12 mouse cellular contexts compared by ENCODE assay signal in genomic region chr8:107821522-107821921, GRCm38 (mm10).
DNase-seq lines count a peak whose midpoint lies in the region; ATAC-seq and TF ChIP-seq lines count a peak whose summit lies in the region.
"Had no signal": no experiment of that assay in that cellular context is flagged by ENCODE, and none has a peak within 500 bp of the region (broad histone marks: within the 10 kb centered on the region; RNA-seq: fewer than 3 reads in every experiment).

No protein-coding gene starts in this region.

- H3K9me3 ChIP-seq in hindbrain, embryonic 11.5 days (ENCODE audit: control insufficient read depth, low read length), result no peaks in the 10 kb centered on the region
- no peaks in the 10 kb centered on the region for H3K9me3 ChIP-seq in hindbrain, postnatal 0 days (ENCODE audit: low read length)
- H3K9me3 ChIP-seq in embryonic facial prominence, embryonic 10.5 days, result no peaks in the 10 kb centered on the region
- H3K9me3 ChIP-seq in limb, embryonic 12.5 days, result no peaks in the 10 kb centered on the region
- no peaks in the 10 kb centered on the region for H3K9me3 ChIP-seq in midbrain, embryonic 13.5 days
- H3K9me3 ChIP-seq: limb, embryonic 15.5 days had no signal

- no peak for TF ChIP-seq CTCF in hindbrain, postnatal 0 days (IDR thresholded peaks at IDR 0.05; ENCODE audit: low read depth)

- no peaks in the 10 kb centered on the region; the same call in 1 of the 2 replicates for H3K27me3 ChIP-seq in hindbrain, embryonic 11.5 days (ENCODE audit: control insufficient read depth, insufficient read depth, low read length)
- no peaks in the 10 kb centered on the region; the same call in 1 of the 2 replicates for H3K27me3 ChIP-seq in hindbrain, postnatal 0 days (ENCODE audit: insufficient read depth, low read length)
- no peaks in the 10 kb centered on the region; the same call in 1 of the 2 replicates for H3K27me3 ChIP-seq in embryonic facial prominence, embryonic 10.5 days (replicated peaks; ENCODE audit: low read depth, poor library complexity, severe bottlenecking)
- H3K27me3 ChIP-seq in limb, embryonic 12.5 days, result no peaks in the 10 kb centered on the region
- 0 out of 2 replicates have a peak, but pooled peaks cover 8% of the 10 kb centered on the region for H3K27me3 ChIP-seq in midbrain, embryonic 13.5 days
- H3K27me3 ChIP-seq: limb, embryonic 15.5 days had no signal

- no peaks in the 10 kb centered on the region for H3K36me3 ChIP-seq in hindbrain, embryonic 11.5 days (ENCODE audit: control insufficient read depth, insufficient read depth, low read length)
- H3K36me3 ChIP-seq in hindbrain, postnatal 0 days (ENCODE audit: insufficient read depth, low read length), result no peaks in the 10 kb centered on the region
- H3K36me3 ChIP-seq in embryonic facial prominence, embryonic 10.5 days (replicated peaks), result no peaks in the 10 kb centered on the region
- H3K36me3 ChIP-seq in limb, embryonic 12.5 days, result no peaks in the 10 kb centered on the region
- H3K36me3 ChIP-seq in midbrain, embryonic 13.5 days, result no peaks in the 10 kb centered on the region
- H3K36me3 ChIP-seq: limb, embryonic 15.5 days had no signal

- H3K4me2 ChIP-seq in hindbrain, embryonic 11.5 days (replicated peaks; ENCODE audit: low read depth, low read length), result no peak overlapping the region
- H3K4me2 ChIP-seq in hindbrain, postnatal 0 days (ENCODE audit: low read depth, low read length), result no peak overlapping the region
- H3K4me2 ChIP-seq in limb, embryonic 12.5 days, result no peak overlapping the region
- no peak overlapping the region for H3K4me2 ChIP-seq in midbrain, embryonic 13.5 days (replicated peaks)
- H3K4me2 ChIP-seq: limb, embryonic 15.5 days had no signal

- H3K9ac ChIP-seq in hindbrain, embryonic 11.5 days (ENCODE audit: low read depth, low read length), result no peak overlapping the region
- no peak overlapping the region for H3K9ac ChIP-seq in hindbrain, postnatal 0 days (replicated peaks; ENCODE audit: low read length)
- H3K9ac ChIP-seq in limb, embryonic 12.5 days (replicated peaks), result no peak overlapping the region
- no peak overlapping the region for H3K9ac ChIP-seq in midbrain, embryonic 13.5 days (replicated peaks)
- H3K9ac ChIP-seq: limb, embryonic 15.5 days had no signal

- 49% methylated on average over 6 of the region's 6 CpGs for WGBS in hindbrain, embryonic 11.5 days
- 67% methylated on average over 6 of the region's 6 CpGs for WGBS in hindbrain, postnatal 0 days
- 23% methylated on average over 6 of the region's 6 CpGs for WGBS in embryonic facial prominence, embryonic 10.5 days
- WGBS in limb, embryonic 12.5 days, result 24% methylated on average over 6 of the region's 6 CpGs
- 42% methylated on average over 6 of the region's 6 CpGs for WGBS in midbrain, embryonic 13.5 days

- H3K4me3 ChIP-seq in hindbrain, embryonic 11.5 days (ENCODE audit: low read depth, low read length), result no peak overlapping the region
- H3K4me3 ChIP-seq in hindbrain, postnatal 0 days (ENCODE audit: low read length), result no peak overlapping the region
- H3K4me3 ChIP-seq in embryonic facial prominence, embryonic 10.5 days, result no peak overlapping the region
- no peak overlapping the region for H3K4me3 ChIP-seq in limb, embryonic 12.5 days (replicated peaks)
- no peak overlapping the region for H3K4me3 ChIP-seq in midbrain, embryonic 13.5 days (replicated peaks)
- H3K4me3 ChIP-seq: layer of hippocampus, adult 2 months; limb, embryonic 15.5 days had no signal

- peaks cover 11% of the 10 kb centered on the region; the same call in 1 of the 2 replicates for H3K4me1 ChIP-seq in hindbrain, embryonic 11.5 days (replicated peaks; ENCODE audit: control insufficient read depth, insufficient read depth, low read length)
- H3K4me1 ChIP-seq in hindbrain, postnatal 0 days (ENCODE audit: insufficient read depth, low read length), result 0 out of 2 replicates have a peak, but pooled peaks cover 4% of the 10 kb centered on the region
- peaks cover 69% of the 10 kb centered on the region for H3K4me1 ChIP-seq in embryonic facial prominence, embryonic 10.5 days
- H3K4me1 ChIP-seq in limb, embryonic 12.5 days (replicated peaks), result peaks cover 56% of the 10 kb centered on the region
- peaks cover 55% of the 10 kb centered on the region for H3K4me1 ChIP-seq in midbrain, embryonic 13.5 days (replicated peaks)

- peak overlapping the region; percentile 67; the same call in 1 of the 2 replicates for H3K27ac ChIP-seq in hindbrain, embryonic 11.5 days (ENCODE audit: low read depth, low read length)
- H3K27ac ChIP-seq in hindbrain, postnatal 0 days, result no peak overlapping the region
- peak overlapping the region; percentile 82 for H3K27ac ChIP-seq in embryonic facial prominence, embryonic 10.5 days (replicated peaks)
- peak overlapping the region; percentile 82 for H3K27ac ChIP-seq in limb, embryonic 12.5 days
- peak overlapping the region; percentile 89 for H3K27ac ChIP-seq in midbrain, embryonic 13.5 days
- H3K27ac ChIP-seq: layer of hippocampus, adult 2 months; limb, embryonic 15.5 days had no signal

- DNase-seq in hindbrain, embryonic 11.5 days (ENCODE audit: low spot score), result no peak
- DNase-seq in hindbrain, postnatal 0 days (ENCODE audit: low spot score), result no peak
- DNase-seq in embryonic facial prominence, embryonic 10.5 days (ENCODE audit: low spot score), result peak; percentile 65
- no peak for DNase-seq in right cerebral cortex, postnatal 4 days
- DNase-seq in layer of hippocampus, adult 9-11 months, result no peak
- DNase-seq: heart, adult 18-20 months had no signal

- no peak for ATAC-seq in hindbrain, embryonic 11.5 days (ENCODE audit: low FRiP score)
- no peak for ATAC-seq in hindbrain, postnatal 0 days
- no peak for ATAC-seq in limb, embryonic 12.5 days (ENCODE audit: insufficient number of reproducible peaks, insufficient read depth, low FRiP score, low TSS enrichment, low read depth)
- ATAC-seq in midbrain, embryonic 13.5 days, result no peak
- no peak for ATAC-seq in activated CD4-positive, CD25-positive, alpha-beta regulatory T cell, adult 4 months
- ATAC-seq: CD4-positive, CD25-positive, alpha-beta regulatory T cell, adult 4 months had no signal
